ENCODE assay signal across 15 mouse cellular contexts in the genomic region with DNA sequence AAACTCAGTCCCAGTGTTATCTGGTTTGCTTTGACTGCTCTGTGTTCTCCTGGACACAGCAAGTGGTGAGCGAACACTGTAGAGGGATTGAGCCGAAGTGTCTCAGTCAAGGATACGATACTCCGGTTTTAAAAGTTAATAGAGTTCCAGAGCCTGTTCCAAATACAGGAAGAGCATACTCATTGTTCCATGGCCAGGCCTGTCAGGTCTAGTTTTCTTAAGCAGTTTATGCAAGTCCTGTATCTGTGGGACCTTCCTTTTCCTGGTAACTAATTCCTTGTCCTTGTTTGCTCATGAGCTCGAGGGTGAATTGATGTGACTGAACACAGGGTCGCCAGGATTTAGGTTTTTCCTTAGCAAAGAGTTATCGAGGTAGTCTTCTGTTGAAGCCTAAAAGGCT. TPM values are rescaled to one million over a fixed set of nuclear protein-coding genes. Genes with fewer than 3 reads are reported as not detected.
DNase-seq lines count a peak whose midpoint lies in the region; ATAC-seq lines count a peak whose summit lies in the region.
"Had no signal": no experiment of that assay in that cellular context is flagged by ENCODE, and none has a peak within 500 bp of the region (broad histone marks: within the 10 kb centered on the region; RNA-seq: fewer than 3 reads in every experiment).

No protein-coding gene starts in this region.

- no peaks in the 10 kb centered on the region for H3K27me3 ChIP-seq in heart, embryonic 16.5 days (ENCODE audit: control insufficient read depth, insufficient read depth, low read length)
- H3K27me3 ChIP-seq in lung, embryonic 16.5 days (ENCODE audit: control insufficient read depth, insufficient read depth, low read depth, low read length): no peaks in the 10 kb centered on the region
- H3K27me3 ChIP-seq in embryonic facial prominence, embryonic 15.5 days: no peaks in the 10 kb centered on the region

- H3K4me1 ChIP-seq in heart, embryonic 16.5 days (ENCODE audit: control insufficient read depth, insufficient read depth, low read length): peaks cover 39% of the 10 kb centered on the region
- peaks cover 16% of the 10 kb centered on the region; the same call in 1 of the 2 replicates for H3K4me1 ChIP-seq in lung, embryonic 16.5 days (replicated peaks; ENCODE audit: control insufficient read depth, insufficient read depth, low read length)
- H3K4me1 ChIP-seq in embryonic facial prominence, embryonic 15.5 days: peaks cover 30% of the 10 kb centered on the region

- H3K36me3 ChIP-seq in heart, embryonic 16.5 days (ENCODE audit: control insufficient read depth, insufficient read depth): no peaks in the 10 kb centered on the region
- no peaks in the 10 kb centered on the region for H3K36me3 ChIP-seq in lung, embryonic 16.5 days (ENCODE audit: control insufficient read depth, insufficient read depth, low read length)
- no peaks in the 10 kb centered on the region for H3K36me3 ChIP-seq in embryonic facial prominence, embryonic 15.5 days

- H3K27ac ChIP-seq in heart, embryonic 16.5 days (ENCODE audit: low read length): peak overlapping the region; percentile 67
- H3K27ac ChIP-seq in lung, embryonic 16.5 days (ENCODE audit: low read length): 0 out of 2 replicates have a peak overlapping the region, but pooled peaks have one; percentile 36
- peak overlapping the region; percentile 36 for H3K27ac ChIP-seq in embryonic facial prominence, embryonic 15.5 days (replicated peaks)

- peak overlapping the region; percentile 49 for H3K4me2 ChIP-seq in heart, embryonic 16.5 days (ENCODE audit: low read depth, low read length)
- no peak overlapping the region for H3K4me2 ChIP-seq in lung, embryonic 16.5 days (ENCODE audit: low read depth, low read length)
- no peak overlapping the region for H3K4me2 ChIP-seq in embryonic facial prominence, embryonic 15.5 days (replicated peaks)

- no peak; the same call in 1 of the 2 replicates for ATAC-seq in heart, embryonic 16.5 days (replicated peaks; ENCODE audit: extremely low read depth, insufficient read depth, low FRiP score)
- 0 out of 2 replicates have a peak, but pooled peaks have one; percentile 36 for ATAC-seq in lung, embryonic 16.5 days (ENCODE audit: low read depth)
- no peak for ATAC-seq in embryonic facial prominence, embryonic 15.5 days (ENCODE audit: insufficient number of reproducible peaks, low FRiP score, low TSS enrichment, low read depth)
- ATAC-seq: hindbrain, embryonic 16.5 days; liver, postnatal 0 days had no signal

- no peaks in the 10 kb centered on the region for H3K9me3 ChIP-seq in heart, embryonic 16.5 days (replicated peaks; ENCODE audit: control insufficient read depth, low read length)
- H3K9me3 ChIP-seq in lung, embryonic 16.5 days (ENCODE audit: control insufficient read depth, low read length): no peaks in the 10 kb centered on the region
- no peaks in the 10 kb centered on the region for H3K9me3 ChIP-seq in embryonic facial prominence, embryonic 15.5 days (replicated peaks)

- peak overlapping the region; percentile 41 for H3K9ac ChIP-seq in heart, embryonic 16.5 days (ENCODE audit: low read length)
- H3K9ac ChIP-seq in lung, embryonic 16.5 days (ENCODE audit: low read length): no peak overlapping the region
- H3K9ac ChIP-seq in embryonic facial prominence, embryonic 15.5 days: no peak overlapping the region
- H3K9ac ChIP-seq: liver, postnatal 0 days had no signal

- H3K4me3 ChIP-seq in heart, embryonic 16.5 days (ENCODE audit: low read length): peak overlapping the region; percentile 22; the same call in 1 of the 2 replicates
- no peak overlapping the region for H3K4me3 ChIP-seq in lung, embryonic 16.5 days (ENCODE audit: low read length)
- H3K4me3 ChIP-seq in embryonic facial prominence, embryonic 15.5 days (replicated peaks): no peak overlapping the region
- H3K4me3 ChIP-seq: erythroblast, embryonic 14.5 days had no signal

- DNase-seq in heart, postnatal 10 days: no peak
- DNase-seq in lung, adult 18-20 months: no peak
- no peak for DNase-seq in layer of hippocampus, adult 18-20 months (ENCODE audit: low spot score in 2 of 2)
- DNase-seq in spleen, postnatal 10 days (ENCODE audit: low spot score in 2 of 2): no peak
- DNase-seq: cerebellum, adult 18-20 months; gastrocnemius, postnatal 36 days; layer of hippocampus, adult 9-11 months; liver, postnatal 0 days; right cerebral cortex, postnatal 25 days; thymus, postnatal 36 days had no signal

- WGBS in heart, embryonic 16.5 days: 35% methylated on average over 7 of the region's 7 CpGs
- 54% methylated on average over 7 of the region's 7 CpGs for WGBS in lung, embryonic 16.5 days
- 51% methylated on average over 7 of the region's 7 CpGs for WGBS in embryonic facial prominence, embryonic 15.5 days

- intact Hi-C loops in heart, postnatal 10 days (cut with DNase I): no loop called here

RNA-seq across cellular contexts. Expression of gene Arhgap32, which starts 19.4 kb away (rescaled TPM):
- polyA plus RNA-seq in heart, embryonic 16.5 days (2015; fragmentation: Nextera tagmentation; extraction: Ambion mirVana): 2.3 and 2.8 TPM in 2 replicates
- total RNA-seq in heart, postnatal 10 days (2021): 10 to 100 TPM; 37.1 to 38.4 TPM
- 4.9 and 5.4 TPM in 2 replicates for polyA plus RNA-seq in lung, embryonic 16.5 days (2015; fragmentation: Nextera tagmentation; extraction: Ambion mirVana)
- polyA plus RNA-seq in embryonic facial prominence, embryonic 15.5 days (2015; fragmentation: Nextera tagmentation; extraction: Ambion mirVana): 8.3 and 9.4 TPM in 2 replicates
- 100 to 1,000 TPM; 233 to 240 TPM for total RNA-seq in layer of hippocampus, adult 18-20 months (2021)
- polyA plus RNA-seq: erythroblast, embryonic 14.5 days had no signal
